Mouse (Mus musculus) forebrain, embryonic 13.5 days (tissue): ENCODE measurements at regions not wholly inside any gene's neighbourhood (a gene's known extent, or its start where the extent isn't known, plus 50 kb on each side); places are given as distances from the start of the nearest gene placed in this dataset.
A peak's percentile ranks its signal among the peaks of the same experiment; 100 is the strongest.

Experiments
- ATAC-seq: fragments of 200-750 bp; cut with Nextera tagmentation; 2 replicates; pipeline ENCODE4 v1.8.0; 2017
- H3K27ac ChIP-seq: fragments of 300-500 bp; sonication (generic); 2 replicates; pipeline ENCODE4 v1.5.1; 2015; ENCODE audit warnings: inconsistent platforms, mild to moderate bottlenecking, moderate library complexity
- H3K27me3 ChIP-seq: fragments of 300-500 bp; sonication (generic); 2 replicates; pipeline ENCODE4 v1.6.1; 2015; ENCODE audit warnings: mild to moderate bottlenecking, inconsistent platforms
- H3K36me3 ChIP-seq: fragments of 300-500 bp; sonication (generic); 2 replicates; pipeline ENCODE4 v1.6.1; 2015; ENCODE audit warnings: mild to moderate bottlenecking, inconsistent platforms; ENCODE audit not compliant: poor library complexity, severe bottlenecking
- H3K4me1 ChIP-seq: fragments of 300-500 bp; sonication (generic); 2 replicates; pipeline ENCODE4 v1.6.1; 2015; ENCODE audit warnings: inconsistent platforms
- H3K4me2 ChIP-seq: fragments of 300-500 bp; sonication (generic); 2 replicates; pipeline ENCODE4 v1.6.1; 2015; ENCODE audit warnings: inconsistent platforms, mild to moderate bottlenecking, moderate library complexity
- H3K4me3 ChIP-seq: fragments of 300-500 bp; sonication (generic); 2 replicates; pipeline ENCODE4 v1.5.1; 2015; ENCODE audit warnings: mild to moderate bottlenecking, inconsistent platforms
- H3K9ac ChIP-seq: fragments of 300-500 bp; sonication (generic); 2 replicates; pipeline ENCODE4 v1.6.1; 2015; ENCODE audit warnings: mild to moderate bottlenecking, inconsistent platforms
- H3K9me3 ChIP-seq: fragments of 300-500 bp; sonication (generic); replicated peaks from 2 replicates; pipeline ENCODE4 v1.6.1; 2016; ENCODE audit warnings: inconsistent platforms
- WGBS: fragments of 180-500 bp; shearing (Covaris S2); methylation state at CpG from one replicate; pipeline ENCODE4 v1.1.7; 2015; 5-methylcytosine and 5-hydroxymethylcytosine counted together

DNA sequence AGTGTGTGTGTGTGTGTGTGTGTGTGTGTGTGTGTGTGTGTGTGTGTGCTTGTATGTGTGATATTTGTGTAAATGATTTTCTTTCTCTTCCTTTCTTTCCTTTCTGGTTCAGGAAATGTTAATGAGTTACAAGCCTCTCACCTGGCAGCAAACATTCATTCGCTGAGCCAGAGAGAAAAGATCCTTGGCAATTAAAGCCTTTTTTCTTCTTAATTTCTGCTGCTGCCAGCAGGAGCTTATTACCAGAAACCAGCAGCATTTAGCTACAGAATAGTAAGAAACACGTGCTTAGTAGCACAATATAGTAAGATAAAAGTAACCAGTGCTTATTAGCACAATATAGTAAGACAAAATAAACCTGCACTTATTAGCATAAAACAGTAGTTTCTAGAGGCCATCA lies 1050.0 kb upstream of the Pabpc4l start:
- no peak overlapping the region for H3K27ac ChIP-seq
- WGBS: 12% methylated on average over 2 of the region's 2 CpGs
- no peaks in the 10 kb centered on the region for H3K27me3 ChIP-seq
- H3K9me3 ChIP-seq: no peaks in the 10 kb centered on the region
- H3K4me2 ChIP-seq: no peak overlapping the region
- H3K36me3 ChIP-seq: no peaks in the 10 kb centered on the region
- ATAC-seq: no peak
- no peak overlapping the region for H3K4me3 ChIP-seq
- no peak overlapping the region for H3K9ac ChIP-seq
- no peaks in the 10 kb centered on the region for H3K4me1 ChIP-seq

DNA sequence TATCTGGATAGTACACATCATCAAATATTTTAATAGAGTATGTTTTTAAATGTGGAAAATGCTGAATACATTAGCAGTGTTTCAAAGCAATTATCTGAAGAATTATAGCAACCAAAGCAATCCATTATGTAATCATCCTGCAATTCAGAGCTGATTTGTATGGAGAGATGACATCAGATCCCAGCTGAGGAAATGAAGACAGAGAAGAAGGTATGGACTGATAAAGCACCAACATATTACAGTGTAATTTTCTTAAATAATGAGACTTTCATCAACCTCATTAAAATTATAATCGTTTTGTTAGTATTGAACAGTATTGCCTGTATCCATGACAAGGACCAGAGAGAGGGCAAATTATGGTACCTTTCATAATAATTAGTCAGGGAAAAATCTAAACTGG lies 1023.3 kb upstream of the Pabpc4l start:
- H3K27ac ChIP-seq: no peak overlapping the region
- H3K4me1 ChIP-seq: no peaks in the 10 kb centered on the region
- no peaks in the 10 kb centered on the region for H3K9me3 ChIP-seq
- H3K27me3 ChIP-seq: no peaks in the 10 kb centered on the region
- ATAC-seq: peak; percentile 38; the same call in 1 of the 2 replicates
- WGBS: 75% methylated on average over 1 of the region's 1 CpGs
- no peak overlapping the region for H3K9ac ChIP-seq
- H3K36me3 ChIP-seq: no peaks in the 10 kb centered on the region
- no peak overlapping the region for H3K4me3 ChIP-seq
- H3K4me2 ChIP-seq: no peak overlapping the region

DNA sequence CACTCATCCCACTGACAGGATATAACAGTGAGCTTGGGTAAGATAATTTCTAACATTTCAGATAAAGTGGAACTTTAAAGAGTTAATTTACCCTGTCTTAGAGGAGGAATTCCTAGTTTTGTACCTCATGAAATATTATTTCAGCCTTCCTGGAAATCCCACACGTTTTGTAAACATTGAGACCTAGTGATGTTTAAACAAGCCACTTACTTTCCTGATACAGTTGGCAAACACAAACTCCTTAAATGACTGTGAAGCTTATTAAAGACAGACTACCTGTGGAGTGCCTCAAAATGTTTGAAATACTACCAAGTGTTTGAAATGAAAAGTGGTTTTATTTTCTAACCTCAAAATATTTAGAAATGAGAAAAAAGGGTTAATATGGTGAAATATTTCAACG lies 1021.8 kb upstream of the Pabpc4l start:
- no peak for ATAC-seq
- 43% methylated on average over 2 of the region's 2 CpGs for WGBS
- H3K4me3 ChIP-seq: no peak overlapping the region
- H3K27me3 ChIP-seq: no peaks in the 10 kb centered on the region
- H3K9me3 ChIP-seq: no peaks in the 10 kb centered on the region
- no peak overlapping the region for H3K4me2 ChIP-seq
- H3K4me1 ChIP-seq: no peaks in the 10 kb centered on the region
- H3K36me3 ChIP-seq: no peaks in the 10 kb centered on the region
- H3K9ac ChIP-seq: no peak overlapping the region
- H3K27ac ChIP-seq: no peak overlapping the region

DNA sequence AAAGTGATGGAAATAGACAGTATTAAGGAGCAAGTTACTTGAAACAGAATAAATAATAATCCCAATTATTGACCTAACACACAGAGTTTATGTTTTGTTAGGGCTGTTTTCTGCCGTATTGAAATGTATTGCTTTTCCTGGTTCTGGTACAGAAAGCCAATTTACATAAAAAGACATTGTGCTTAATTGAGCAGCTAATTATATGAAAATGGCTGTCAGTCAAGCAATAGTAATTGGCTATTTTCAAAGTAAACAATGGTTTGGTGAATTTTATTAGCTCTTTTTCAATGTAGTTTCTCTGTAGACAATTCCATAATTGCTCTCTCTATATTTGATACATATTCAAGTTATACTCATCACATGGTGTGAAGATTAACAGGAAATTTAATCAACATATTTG lies 1015.5 kb upstream of the Pabpc4l start:
- ATAC-seq: 0 out of 2 replicates have a peak, but pooled peaks have one; percentile 53
- H3K36me3 ChIP-seq: no peaks in the 10 kb centered on the region

DNA sequence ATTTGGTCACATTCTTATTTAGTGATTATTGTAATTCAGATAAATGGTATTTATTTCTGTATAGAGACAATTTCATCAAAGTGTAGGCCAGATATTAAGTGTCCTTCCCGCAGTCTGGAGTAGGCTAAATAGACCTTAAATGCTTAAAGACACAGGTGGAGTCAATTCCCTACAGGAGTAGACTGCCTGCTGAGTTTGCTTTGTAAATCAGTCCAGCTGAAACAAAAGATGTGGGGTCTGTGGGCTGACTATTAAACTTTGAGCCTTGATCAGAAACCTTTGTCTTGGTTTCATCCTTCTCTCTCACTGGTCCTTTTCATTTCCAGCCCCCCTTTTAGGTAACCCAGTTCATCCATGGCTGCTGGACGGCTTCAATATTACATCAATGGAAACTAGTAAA lies 1002.0 kb upstream of the Pabpc4l start:
- Histone ChIP-seq H3K4me3 (no peak overlapping the region), H3K4me2 (no peak overlapping the region), H3K9me3 (no peaks in the 10 kb centered on the region), H3K27ac (no peak overlapping the region), H3K36me3 (no peaks in the 10 kb centered on the region), H3K27me3 (no peaks in the 10 kb centered on the region), H3K4me1 (no peaks in the 10 kb centered on the region), H3K9ac (no peak overlapping the region)
- no peak for ATAC-seq
- WGBS: 40% methylated on average over 2 of the region's 2 CpGs

More for the DNA sequence above, 1015.5 kb upstream of the Pabpc4l start:
- no peaks in the 10 kb centered on the region for H3K9me3 ChIP-seq
- H3K4me1 ChIP-seq: no peaks in the 10 kb centered on the region
- no peak overlapping the region for H3K9ac ChIP-seq
- no peak overlapping the region for H3K27ac ChIP-seq
- H3K4me3 ChIP-seq: no peak overlapping the region
- 12% methylated on average over 1 of the region's 1 CpGs for WGBS
- H3K27me3 ChIP-seq: no peaks in the 10 kb centered on the region
- H3K4me2 ChIP-seq: no peak overlapping the region

DNA sequence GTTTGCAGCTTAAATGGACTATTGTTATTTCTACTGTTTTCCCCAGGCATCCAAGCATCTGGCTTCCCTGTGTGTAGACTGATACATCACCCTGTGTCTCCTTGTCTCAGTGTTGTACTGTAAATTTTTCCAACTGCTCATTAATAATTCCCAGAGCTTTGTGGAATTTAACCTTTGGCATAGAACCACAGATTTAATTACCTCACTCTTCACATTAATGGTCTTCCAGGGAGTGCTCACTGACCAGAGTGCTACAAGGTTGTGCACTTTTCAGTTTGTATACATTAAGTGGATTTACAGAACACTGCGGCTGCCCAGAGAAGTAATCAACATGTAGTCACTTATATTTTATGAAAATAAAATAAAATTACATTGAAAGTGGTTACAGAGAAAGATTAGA lies 992.4 kb upstream of the Pabpc4l start:
- ATAC-seq: no peak
- no peak overlapping the region for H3K27ac ChIP-seq
- 88% methylated on average over 1 of the region's 1 CpGs for WGBS
- no peaks in the 10 kb centered on the region for H3K9me3 ChIP-seq
- H3K9ac ChIP-seq: no peak overlapping the region
- H3K36me3 ChIP-seq: no peaks in the 10 kb centered on the region
- no peak overlapping the region for H3K4me3 ChIP-seq
- H3K4me1 ChIP-seq: no peaks in the 10 kb centered on the region
- H3K27me3 ChIP-seq: no peaks in the 10 kb centered on the region
- no peak overlapping the region for H3K4me2 ChIP-seq

DNA sequence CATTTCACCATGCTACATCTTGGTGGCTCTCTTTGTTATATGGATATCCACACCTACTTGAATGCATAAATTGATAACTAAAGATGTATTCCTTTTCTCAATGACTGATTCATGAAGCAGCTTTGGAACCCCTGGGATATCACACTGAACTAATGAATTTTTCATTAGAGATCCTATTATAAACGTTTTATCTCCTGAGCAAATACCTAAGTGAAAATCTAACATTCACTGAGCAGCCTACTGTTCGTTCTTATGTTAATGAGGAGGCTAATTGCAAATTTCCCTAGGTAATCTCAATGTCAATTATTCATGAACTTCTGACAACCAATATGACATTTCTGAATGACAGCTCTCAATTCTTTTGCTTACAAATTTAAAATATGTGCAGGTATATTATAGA lies 987.5 kb upstream of the Pabpc4l start:
- no peaks in the 10 kb centered on the region for H3K4me1 ChIP-seq
- no peak for ATAC-seq
- H3K9me3 ChIP-seq: no peaks in the 10 kb centered on the region
- H3K4me3 ChIP-seq: no peak overlapping the region
- no peak overlapping the region for H3K27ac ChIP-seq
- no peaks in the 10 kb centered on the region for H3K27me3 ChIP-seq
- no peak overlapping the region for H3K9ac ChIP-seq
- H3K36me3 ChIP-seq: no peaks in the 10 kb centered on the region
- 41% methylated on average over 2 of the region's 2 CpGs for WGBS
- H3K4me2 ChIP-seq: no peak overlapping the region

DNA sequence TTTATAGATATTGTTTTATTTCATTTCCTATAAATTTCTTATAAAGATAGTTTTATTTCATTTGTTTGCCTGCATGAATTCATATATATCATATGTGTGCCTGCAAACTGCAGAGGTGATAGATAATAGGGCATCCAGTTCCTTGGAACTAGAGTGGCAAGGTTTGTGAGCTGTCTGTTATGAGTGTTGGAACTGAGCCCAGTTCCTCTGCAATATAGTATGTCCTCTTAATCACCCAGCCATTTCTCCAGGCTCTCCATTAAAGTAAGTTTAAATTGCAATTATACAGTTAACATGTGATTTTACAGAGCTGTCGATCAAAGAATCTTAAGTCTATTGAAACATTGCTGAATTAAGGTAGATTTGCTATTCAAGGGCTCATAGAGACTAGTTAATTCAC lies 976.5 kb upstream of the Pabpc4l start:
- 39% methylated on average over 1 of the region's 1 CpGs for WGBS
- no peak overlapping the region for H3K27ac ChIP-seq
- no peak overlapping the region for H3K9ac ChIP-seq
- H3K4me1 ChIP-seq: no peaks in the 10 kb centered on the region
- no peaks in the 10 kb centered on the region for H3K27me3 ChIP-seq
- no peak overlapping the region for H3K4me2 ChIP-seq
- no peaks in the 10 kb centered on the region for H3K9me3 ChIP-seq
- H3K36me3 ChIP-seq: no peaks in the 10 kb centered on the region
- no peak overlapping the region for H3K4me3 ChIP-seq
- ATAC-seq: peak; percentile 76
